Mouse (Mus musculus) forebrain, embryonic 11.5 days (tissue): Measurements from ENCODE around the gene Gadd45gip1. TPM values are rescaled to one million over a fixed set of nuclear protein-coding genes. Genes with fewer than 3 reads are reported as not detected.

Source experiments
- ATAC-seq: fragments of 200-750 bp; cut with Nextera tagmentation; replicated peaks from 2 replicates; pipeline ENCODE4 v1.8.0; 2017; ENCODE audit warnings: moderate TSS enrichment; ENCODE audit not compliant: low FRiP score
- DNase-seq: peaks from one replicate; pipeline ENCODE4 v3.0.0-alpha.2; 2017; ENCODE audit warnings: low spot score
- H3K27ac ChIP-seq: fragments of 300-500 bp; sonication (generic); 2 replicates; pipeline ENCODE4 v1.5.1; 2014; ENCODE audit warnings: low read depth, low read length
- H3K27me3 ChIP-seq: fragments of 300-500 bp; sonication (generic); 2 replicates; pipeline ENCODE4 v1.6.1; 2014; ENCODE audit warnings: mild to moderate bottlenecking, low read length, mixed read lengths; ENCODE audit not compliant: control insufficient read depth, insufficient read depth
- H3K36me3 ChIP-seq: fragments of 300-500 bp; sonication (generic); 2 replicates; pipeline ENCODE4 v1.6.1; 2014; ENCODE audit warnings: mild to moderate bottlenecking, low read length, moderate library complexity, mixed read lengths; ENCODE audit not compliant: control insufficient read depth, insufficient read depth
- H3K4me1 ChIP-seq: fragments of 300-500 bp; sonication (generic); replicated peaks from 2 replicates; pipeline ENCODE4 v1.6.1; 2014; ENCODE audit warnings: low read length, mixed read lengths; ENCODE audit not compliant: control insufficient read depth, insufficient read depth
- H3K4me2 ChIP-seq: fragments of 300-500 bp; sonication (generic); 2 replicates; pipeline ENCODE4 v1.6.1; 2014; ENCODE audit warnings: low read depth, mild to moderate bottlenecking, low read length, moderate library complexity, mixed read lengths; ENCODE audit not compliant: severe bottlenecking
- H3K4me3 ChIP-seq: fragments of 300-500 bp; sonication (generic); 2 replicates; pipeline ENCODE4 v1.5.1; 2014; ENCODE audit warnings: low read depth, low read length
- H3K9ac ChIP-seq: fragments of 300-500 bp; sonication (generic); 2 replicates; pipeline ENCODE4 v1.6.1; 2014; ENCODE audit warnings: low read length
- H3K9me3 ChIP-seq: fragments of 300-500 bp; sonication (generic); 2 replicates; pipeline ENCODE4 v1.6.1; 2016; ENCODE audit warnings: low read length, mixed read lengths; ENCODE audit not compliant: control insufficient read depth
- WGBS: fragments of 180-500 bp; shearing (Covaris S2); extraction: QIAGEN DNeasy Blood & Tissue Kit; methylation state at CpG from one replicate; pipeline ENCODE4 v1.1.7; 2014; 5-methylcytosine and 5-hydroxymethylcytosine counted together
- polyA plus RNA-seq: library from polyadenylated mRNA; unstranded; fragments of >200 nt; fragmentation: Nextera tagmentation; extraction: Ambion mirVana; gene quantifications from 2 replicates; pipeline ENCODE4 v1.2.1, GENCODE M21; 2014

The Gadd45gip1 gene
- polyA plus RNA-seq, 1 experiment from 2014 or later = 44.3 TPM

DNA sequence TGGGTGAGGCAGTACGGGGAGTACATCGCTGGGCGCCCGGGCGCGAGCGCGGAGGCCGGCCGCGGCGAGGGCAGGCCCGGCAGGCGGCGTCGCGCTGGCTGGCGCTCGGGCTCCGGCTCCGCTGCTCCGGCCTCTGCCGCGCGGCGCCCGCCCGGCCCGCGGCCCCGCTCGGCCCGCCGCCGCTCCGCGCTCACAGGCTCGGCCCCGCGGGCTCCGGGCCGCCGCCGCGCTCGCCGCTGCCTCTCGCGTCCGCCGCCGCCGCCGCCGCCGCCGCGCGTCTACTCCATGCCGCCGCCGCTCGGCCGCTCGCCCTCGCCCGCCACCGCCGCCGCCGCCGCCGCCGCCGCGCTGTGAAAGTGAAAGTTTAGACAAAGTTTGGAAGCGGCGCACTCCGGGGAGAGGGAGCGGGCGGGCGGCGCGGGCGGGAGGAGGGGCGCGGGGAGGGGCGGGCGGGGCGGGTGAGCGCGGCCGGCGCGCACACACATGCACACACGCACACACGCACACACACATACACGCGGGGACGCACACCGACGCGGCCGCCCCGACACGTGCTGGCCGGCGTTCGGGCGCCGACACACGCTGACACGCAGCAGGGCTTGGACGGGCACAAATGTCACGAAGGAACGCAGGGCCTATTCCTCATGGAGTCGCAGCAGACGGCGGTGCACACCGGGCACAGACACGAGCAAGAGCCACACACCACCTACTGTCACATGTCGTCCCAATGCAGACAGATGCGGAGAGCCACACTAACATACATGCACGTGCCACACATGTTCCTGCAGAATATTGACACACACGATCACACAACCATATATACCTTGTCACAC, 31.1 kb upstream of the Gadd45gip1 start, which contains the start of gene Nfix:
Nfix (minus strand) TSS at position 346 of the 833 bp plus-strand sequence.
- Histone ChIP-seq H3K27me3 (peaks cover 77% of the 10 kb centered on the region), H3K4me1 (peaks cover 3% of the 10 kb centered on the region; the same call in 1 of the 2 replicates), H3K4me3 (peak within 1 kb of the TSS; percentile 80), H3K4me2 (peak within 1 kb of the TSS; percentile 79), H3K9ac (peak within 1 kb of the TSS; percentile 86), H3K27ac (no peak within 1 kb of the TSS; the same call in 1 of the 2 replicates), H3K9me3 (no peaks in the 10 kb centered on the region), H3K36me3 (no peaks in the 10 kb centered on the region)
- ATAC-seq (peak; percentile 40; the same call in 1 of the 2 replicates), DNase-seq (peak; percentile 81)
- WGBS = 2% methylated on average over 80 of the region's 125 CpGs

DNA sequence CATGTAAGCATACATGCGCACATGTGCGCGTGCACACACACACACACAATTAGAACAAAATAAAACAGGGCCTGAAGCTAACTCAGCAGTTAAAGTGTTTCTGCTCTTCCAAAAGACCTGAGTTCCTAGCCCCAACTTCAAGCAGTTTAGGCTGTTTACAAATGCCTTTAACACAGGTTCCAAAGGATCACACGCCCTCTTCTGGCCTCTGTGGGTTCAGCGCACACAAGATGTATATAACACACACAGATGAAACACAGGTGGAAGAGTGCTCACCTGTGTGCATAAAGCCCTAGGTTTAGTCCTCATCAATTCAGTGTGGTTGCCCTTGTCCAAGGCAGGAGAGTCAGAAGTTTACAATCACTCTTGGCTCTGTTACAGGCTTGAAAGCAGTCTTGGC, 25.3 kb upstream of the Gadd45gip1 start:
- H3K9ac ChIP-seq = no peak overlapping the region
- no peak overlapping the region for H3K4me2 ChIP-seq
- H3K4me1 ChIP-seq = peaks cover 7% of the 10 kb centered on the region
- WGBS = 98% methylated on average over 5 of the region's 5 CpGs
- H3K4me3 ChIP-seq = no peak overlapping the region
- DNase-seq (no peak), ATAC-seq (no peak)
- no peaks in the 10 kb centered on the region for H3K36me3 ChIP-seq
- H3K27me3 ChIP-seq = peaks cover 32% of the 10 kb centered on the region
- H3K9me3 ChIP-seq = peaks cover 4% of the 10 kb centered on the region
- no peak overlapping the region for H3K27ac ChIP-seq

DNA sequence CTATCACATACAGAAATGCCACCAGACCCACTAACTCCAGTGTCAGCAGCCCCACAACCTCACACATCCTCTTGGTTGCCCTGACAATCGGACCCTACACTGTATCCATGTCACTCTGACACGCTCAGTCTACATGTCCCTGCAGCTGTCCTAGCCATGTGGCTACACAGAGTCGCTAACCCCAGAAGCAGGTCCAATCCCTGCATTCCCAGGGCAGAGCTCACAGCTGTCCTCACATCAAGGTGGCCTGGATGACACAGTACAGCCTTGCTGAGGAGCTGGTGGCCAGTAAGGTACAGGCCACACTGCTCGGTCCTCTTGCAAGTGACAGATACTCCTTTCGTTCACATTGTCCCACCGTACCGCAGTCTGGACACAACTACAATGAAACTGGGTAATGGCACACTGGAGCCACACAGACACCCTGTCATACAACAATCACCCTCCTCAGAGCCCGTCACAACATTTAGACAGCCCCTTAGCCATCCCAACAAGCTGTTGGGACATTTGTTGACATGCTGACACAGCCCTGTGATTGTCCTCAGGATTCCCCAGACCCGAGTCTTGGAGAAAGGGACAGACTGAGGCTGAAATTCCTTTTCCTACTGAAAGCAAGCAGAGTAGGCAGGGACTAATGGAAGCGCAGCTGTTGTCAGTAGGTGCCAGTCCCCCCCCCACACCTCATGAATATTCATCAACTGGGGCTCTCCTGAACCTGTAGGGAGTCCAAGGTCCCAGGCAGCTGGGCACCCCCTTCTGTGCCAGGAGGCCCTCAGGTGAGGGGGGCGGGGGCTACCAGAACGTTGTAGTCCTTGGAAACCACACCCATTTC, 22.0 kb upstream of the Gadd45gip1 start:
- H3K27me3 ChIP-seq = peaks cover 22% of the 10 kb centered on the region

GRCm38 (mm10) chr8:84809941-84810280, 21.4 kb upstream of the Gadd45gip1 start:
- Histone ChIP-seq H3K4me2 (no peak overlapping the region), H3K27me3 (peaks cover 20% of the 10 kb centered on the region), H3K4me1 (peaks cover 17% of the 10 kb centered on the region), H3K36me3 (no peaks in the 10 kb centered on the region), H3K4me3 (no peak overlapping the region), H3K27ac (no peak overlapping the region), H3K9me3 (peaks cover 4% of the 10 kb centered on the region), H3K9ac (no peak overlapping the region)
- ATAC-seq (no peak), DNase-seq (no peak)
- WGBS = 73% methylated on average over 5 of the region's 5 CpGs

More for the DNA sequence above, 22.0 kb upstream of the Gadd45gip1 start:
- H3K4me1 ChIP-seq = peaks cover 12% of the 10 kb centered on the region
- H3K9ac ChIP-seq = no peak overlapping the region
- H3K9me3 ChIP-seq = peaks cover 4% of the 10 kb centered on the region
- H3K4me3 ChIP-seq = no peak overlapping the region
- H3K4me2 ChIP-seq = no peak overlapping the region
- no peak overlapping the region for H3K27ac ChIP-seq
- 55% methylated on average over 12 of the region's 12 CpGs for WGBS
- no peaks in the 10 kb centered on the region for H3K36me3 ChIP-seq
- DNase-seq (no peak), ATAC-seq (0 out of 2 replicates have a peak, but pooled peaks have one; percentile 15)

DNA sequence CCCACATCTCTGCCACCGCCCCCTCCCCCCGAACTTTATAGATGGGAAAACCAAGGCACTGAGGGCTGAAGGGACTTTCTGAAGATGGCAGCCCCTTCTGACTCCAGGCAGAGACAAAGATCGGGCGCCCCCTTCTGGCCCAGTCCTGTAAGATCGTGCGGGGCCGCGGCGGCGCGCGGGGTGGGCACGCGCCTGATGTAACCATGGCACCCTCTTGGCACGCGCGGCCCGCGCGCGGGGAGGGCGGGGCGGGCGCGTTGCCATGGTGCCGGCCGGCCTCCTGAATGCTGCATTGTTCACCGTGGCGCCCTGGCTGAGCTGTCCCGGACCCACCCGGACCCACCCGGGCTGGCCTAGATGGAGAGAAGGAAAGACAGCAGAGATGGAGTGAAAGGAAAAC, 20.4 kb upstream of the Gadd45gip1 start:
- peak overlapping the region; percentile 52; the same call in 1 of the 2 replicates for H3K4me2 ChIP-seq
- H3K27ac ChIP-seq = peak overlapping the region; percentile 37; the same call in 1 of the 2 replicates
- ATAC-seq = peak; percentile 89
- H3K27me3 ChIP-seq = peaks cover 17% of the 10 kb centered on the region
- H3K9ac ChIP-seq = peak overlapping the region; percentile 49
- H3K4me3 ChIP-seq = peak overlapping the region; percentile 4; the same call in 1 of the 2 replicates
- no peaks in the 10 kb centered on the region for H3K36me3 ChIP-seq
- peaks cover 21% of the 10 kb centered on the region for H3K4me1 ChIP-seq
- H3K9me3 ChIP-seq = peaks cover 3% of the 10 kb centered on the region
- DNase-seq = peak; percentile 99
- under 1% methylated on average over 32 of the region's 32 CpGs for WGBS

- ATAC-seq (0 out of 2 replicates have a peak, but pooled peaks have one; percentile 2), DNase-seq (no peak)
- Histone ChIP-seq H3K27me3 (peaks cover 17% of the 10 kb centered on the region), H3K4me2 (peak overlapping the region; percentile 52; the same call in 1 of the 2 replicates), H3K9me3 (no peaks in the 10 kb centered on the region), H3K4me3 (peak overlapping the region; percentile 4; the same call in 1 of the 2 replicates), H3K4me1 (peaks cover 21% of the 10 kb centered on the region), H3K36me3 (no peaks in the 10 kb centered on the region), H3K9ac (peak overlapping the region; percentile 49), H3K27ac (peak overlapping the region; percentile 37; the same call in 1 of the 2 replicates)
- 16% methylated on average over 10 of the region's 10 CpGs for WGBS
Measured at GRCm38 (mm10) chr8:84811303-84811702, 20.0 kb upstream of the Gadd45gip1 start.

- H3K4me2 ChIP-seq = no peak overlapping the region
Measured at GRCm38 (mm10) chr8:84813059-84813458, 18.3 kb upstream of the Gadd45gip1 start.

DNA sequence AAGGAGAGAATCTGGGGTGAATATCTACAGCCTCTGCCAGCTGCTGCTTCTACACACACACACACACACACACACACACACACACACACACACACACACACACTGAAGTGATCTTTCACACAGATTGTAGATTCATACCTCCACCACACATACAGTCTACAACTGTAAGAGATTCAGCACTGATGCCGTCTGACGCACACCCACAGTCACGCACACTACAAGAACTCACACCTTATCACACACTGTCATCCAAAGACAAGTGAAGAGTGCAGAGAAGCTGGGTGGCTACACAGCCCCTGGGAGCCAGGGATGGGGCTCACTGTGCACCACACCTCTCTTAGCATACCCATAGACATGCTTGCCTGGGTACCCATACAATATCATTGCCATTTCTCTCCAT, 17.5 kb upstream of the Gadd45gip1 start:
- Histone ChIP-seq H3K4me1 (peaks cover 21% of the 10 kb centered on the region), H3K36me3 (no peaks in the 10 kb centered on the region), H3K9ac (no peak overlapping the region; the same call in 1 of the 2 replicates), H3K4me3 (no peak overlapping the region), H3K27me3 (peaks cover 12% of the 10 kb centered on the region), H3K27ac (no peak overlapping the region), H3K9me3 (no peaks in the 10 kb centered on the region), H3K4me2 (no peak overlapping the region)
- ATAC-seq (no peak), DNase-seq (no peak)
- 96% methylated on average over 3 of the region's 3 CpGs for WGBS

More at GRCm38 (mm10) chr8:84813059-84813458, 18.3 kb upstream of the Gadd45gip1 start:
- peaks cover 21% of the 10 kb centered on the region for H3K4me1 ChIP-seq
- WGBS = 3% methylated on average over 5 of the region's 5 CpGs
- H3K27me3 ChIP-seq = peaks cover 17% of the 10 kb centered on the region
- no peak overlapping the region for H3K4me3 ChIP-seq
- no peak overlapping the region for H3K9ac ChIP-seq
- no peaks in the 10 kb centered on the region for H3K9me3 ChIP-seq
- H3K36me3 ChIP-seq = no peaks in the 10 kb centered on the region
- DNase-seq (peak; percentile 88), ATAC-seq (no peak)
- H3K27ac ChIP-seq = no peak overlapping the region
